Mouse (Mus musculus) lung, postnatal 0 days (tissue): ENCODE data around the gene Tbl1xr1.

Experiments
- CTCF ChIP-seq: IDR thresholded peaks from 2 replicates; pipeline ENCODE4 v1.5.1; 2016; ENCODE audit warnings: antibody characterized with exemption, mild to moderate bottlenecking
- EP300 ChIP-seq: IDR thresholded peaks from 2 replicates; pipeline ENCODE4 v1.6.1; 2016; ENCODE audit warnings: antibody characterized with exemption, mild to moderate bottlenecking, control low read depth

GRCm38 (mm10) chr3:22056664-22057328, 19.7 kb upstream of the Tbl1xr1 start:
- TF ChIP-seq EP300 (peak; percentile 66), CTCF (no peak)
